Mouse (Mus musculus) stomach, embryonic 15.5 days (tissue): Measurements from ENCODE around the gene Wbp1l. TPM values are rescaled to one million over a fixed set of nuclear protein-coding genes. Genes with fewer than 3 reads are reported as not detected.
A peak's percentile ranks its signal among the peaks of the same experiment; 100 is the strongest.

Experiments used
- ATAC-seq: fragments of 200-750 bp; cut with Nextera tagmentation; 2 replicates; pipeline ENCODE4 v1.8.0; 2017; ENCODE audit warnings: low read depth, moderate number of reproducible peaks, moderate TSS enrichment; ENCODE audit not compliant: insufficient read depth, low FRiP score
- H3K27ac ChIP-seq: fragments of 300-500 bp; sonication (generic); 2 replicates; pipeline ENCODE4 v1.5.1; 2015; ENCODE audit warnings: mild to moderate bottlenecking, inconsistent platforms
- H3K27me3 ChIP-seq: fragments of 300-500 bp; sonication (generic); replicated peaks from 2 replicates; pipeline ENCODE4 v1.6.1; 2015; ENCODE audit warnings: inconsistent platforms
- H3K36me3 ChIP-seq: fragments of 300-500 bp; sonication (generic); 2 replicates; pipeline ENCODE4 v1.6.1; 2015; ENCODE audit warnings: inconsistent platforms
- H3K4me1 ChIP-seq: fragments of 300-500 bp; sonication (generic); 2 replicates; pipeline ENCODE4 v1.6.1; 2015; ENCODE audit warnings: inconsistent platforms
- H3K4me2 ChIP-seq: fragments of 300-500 bp; sonication (generic); 2 replicates; pipeline ENCODE4 v1.6.1; 2015; ENCODE audit warnings: mild to moderate bottlenecking, inconsistent platforms
- H3K4me3 ChIP-seq: fragments of 300-500 bp; sonication (generic); replicated peaks from 2 replicates; pipeline ENCODE4 v1.5.1; 2015; ENCODE audit warnings: inconsistent platforms
- H3K9ac ChIP-seq: fragments of 300-500 bp; sonication (generic); 2 replicates; pipeline ENCODE4 v1.6.1; 2015; ENCODE audit warnings: inconsistent platforms
- H3K9me3 ChIP-seq: fragments of 300-500 bp; sonication (generic); 2 replicates; pipeline ENCODE4 v1.6.1; 2016; ENCODE audit warnings: inconsistent platforms
- WGBS: fragments of 180-500 bp; shearing (Covaris S2); methylation state at CpG from one replicate; pipeline ENCODE4 v1.1.7; 2015; 5-methylcytosine and 5-hydroxymethylcytosine counted together
- polyA plus RNA-seq: library from polyadenylated mRNA; unstranded; fragments of >200 nt; fragmentation: Nextera tagmentation; extraction: Ambion mirVana; gene quantifications from 2 replicates; pipeline ENCODE4 v1.2.1, GENCODE M21; 2015

Gene Wbp1l
- polyA plus RNA-seq, 1 experiment from 2014 or later, result 40.4 TPM

GRCm38 (mm10) chr19:46600371-46600770, 1.5 kb downstream of the Wbp1l start:
- H3K4me2 ChIP-seq, result peak overlapping the region; percentile 69
- no peaks in the 10 kb centered on the region for H3K27me3 ChIP-seq
- no peak overlapping the region for H3K9ac ChIP-seq
- H3K4me1 ChIP-seq, result peaks cover 7% of the 10 kb centered on the region; the same call in 1 of the 2 replicates
- 64% methylated on average over 4 of the region's 4 CpGs for WGBS
- ATAC-seq, result no peak
- no peaks in the 10 kb centered on the region for H3K9me3 ChIP-seq
- H3K36me3 ChIP-seq, result no peaks in the 10 kb centered on the region; the same call in 1 of the 2 replicates
- H3K4me3 ChIP-seq, result peak overlapping the region; percentile 97
- H3K27ac ChIP-seq, result no peak overlapping the region

GRCm38 (mm10) chr19:46601491-46601890, 2.6 kb downstream of the Wbp1l start:
- H3K9me3 ChIP-seq, result no peaks in the 10 kb centered on the region
- no peak overlapping the region for H3K4me2 ChIP-seq
- no peak overlapping the region for H3K9ac ChIP-seq
- no peak for ATAC-seq
- H3K4me3 ChIP-seq, result 0 out of 2 replicates have a peak overlapping the region, but pooled peaks have one; percentile 2
- no peaks in the 10 kb centered on the region for H3K27me3 ChIP-seq
- peaks cover 7% of the 10 kb centered on the region; the same call in 1 of the 2 replicates for H3K4me1 ChIP-seq
- H3K27ac ChIP-seq, result no peak overlapping the region
- WGBS, result 70% methylated on average over 14 of the region's 14 CpGs
- no peaks in the 10 kb centered on the region; the same call in 1 of the 2 replicates for H3K36me3 ChIP-seq

GRCm38 (mm10) chr19:46602406-46602805, 3.5 kb downstream of the Wbp1l start:
- no peak overlapping the region for H3K9ac ChIP-seq
- no peaks in the 10 kb centered on the region for H3K9me3 ChIP-seq
- ATAC-seq, result no peak
- H3K36me3 ChIP-seq, result peaks cover 9% of the 10 kb centered on the region; the same call in 1 of the 2 replicates
- H3K27ac ChIP-seq, result no peak overlapping the region
- H3K4me2 ChIP-seq, result no peak overlapping the region
- H3K4me3 ChIP-seq, result no peak overlapping the region
- H3K4me1 ChIP-seq, result peaks cover 7% of the 10 kb centered on the region; the same call in 1 of the 2 replicates
- no peaks in the 10 kb centered on the region for H3K27me3 ChIP-seq
- 80% methylated on average over 4 of the region's 4 CpGs for WGBS

- Histone ChIP-seq H3K4me3 (no peak overlapping the region), H3K4me2 (no peak overlapping the region), H3K27me3 (no peaks in the 10 kb centered on the region), H3K4me1 (peaks cover 4% of the 10 kb centered on the region; the same call in 1 of the 2 replicates), H3K36me3 (peaks cover 9% of the 10 kb centered on the region; the same call in 1 of the 2 replicates), H3K9ac (no peak overlapping the region), H3K9me3 (no peaks in the 10 kb centered on the region), H3K27ac (no peak overlapping the region)
- WGBS, result 91% methylated on average over 13 of the region's 13 CpGs
- no peak for ATAC-seq
Observed at GRCm38 (mm10) chr19:46606718-46607117, 7.8 kb downstream of the Wbp1l start.

GRCm38 (mm10) chr19:46607424-46607823, 8.5 kb downstream of the Wbp1l start:
- no peak overlapping the region for H3K4me3 ChIP-seq
- H3K27me3 ChIP-seq, result no peaks in the 10 kb centered on the region
- ATAC-seq, result no peak
- H3K4me1 ChIP-seq, result peaks cover 8% of the 10 kb centered on the region
- H3K36me3 ChIP-seq, result peaks cover 9% of the 10 kb centered on the region; the same call in 1 of the 2 replicates
- no peaks in the 10 kb centered on the region for H3K9me3 ChIP-seq
- H3K9ac ChIP-seq, result no peak overlapping the region
- 45% methylated on average over 7 of the region's 7 CpGs for WGBS
- H3K27ac ChIP-seq, result no peak overlapping the region
- no peak overlapping the region for H3K4me2 ChIP-seq

GRCm38 (mm10) chr19:46608158-46608557, 9.3 kb downstream of the Wbp1l start:
- Histone ChIP-seq H3K27ac (no peak overlapping the region), H3K9me3 (no peaks in the 10 kb centered on the region), H3K27me3 (no peaks in the 10 kb centered on the region), H3K36me3 (peaks cover 9% of the 10 kb centered on the region; the same call in 1 of the 2 replicates), H3K9ac (no peak overlapping the region), H3K4me2 (no peak overlapping the region), H3K4me1 (peaks cover 8% of the 10 kb centered on the region), H3K4me3 (no peak overlapping the region)
- ATAC-seq, result no peak
- WGBS, result 96% methylated on average over 7 of the region's 7 CpGs

GRCm38 (mm10) chr19:46616378-46616777, 17.5 kb downstream of the Wbp1l start:
- Histone ChIP-seq H3K4me2 (no peak overlapping the region), H3K36me3 (no peaks in the 10 kb centered on the region), H3K9ac (no peak overlapping the region), H3K4me3 (no peak overlapping the region), H3K27me3 (no peaks in the 10 kb centered on the region), H3K27ac (no peak overlapping the region), H3K4me1 (peaks cover 32% of the 10 kb centered on the region), H3K9me3 (no peaks in the 10 kb centered on the region)
- WGBS, result 64% methylated on average over 11 of the region's 11 CpGs
- ATAC-seq, result no peak

- H3K9ac ChIP-seq, result no peak overlapping the region
- H3K27ac ChIP-seq, result no peak overlapping the region
- no peaks in the 10 kb centered on the region for H3K27me3 ChIP-seq
- H3K4me1 ChIP-seq, result peaks cover 36% of the 10 kb centered on the region
- no peak overlapping the region for H3K4me2 ChIP-seq
- no peak overlapping the region for H3K4me3 ChIP-seq
- 76% methylated on average over 8 of the region's 8 CpGs for WGBS
- H3K36me3 ChIP-seq, result no peaks in the 10 kb centered on the region
- ATAC-seq, result no peak
- no peaks in the 10 kb centered on the region for H3K9me3 ChIP-seq
Observed at GRCm38 (mm10) chr19:46617361-46617760, 18.5 kb downstream of the Wbp1l start.

- WGBS, result 49% methylated on average over 9 of the region's 9 CpGs
- H3K4me1 ChIP-seq, result peaks cover 43% of the 10 kb centered on the region
Observed at GRCm38 (mm10) chr19:46618322-46618721, 19.4 kb downstream of the Wbp1l start.

GRCm38 (mm10) chr19:46619001-46619400, 20.1 kb downstream of the Wbp1l start:
- H3K36me3 ChIP-seq, result no peaks in the 10 kb centered on the region
- ATAC-seq, result no peak
- no peak overlapping the region for H3K9ac ChIP-seq
- H3K9me3 ChIP-seq, result no peaks in the 10 kb centered on the region
- H3K4me1 ChIP-seq, result peaks cover 50% of the 10 kb centered on the region
- H3K4me2 ChIP-seq, result 0 out of 2 replicates have a peak overlapping the region, but pooled peaks have one; percentile 2
- 51% methylated on average over 19 of the region's 19 CpGs for WGBS
- no peaks in the 10 kb centered on the region for H3K27me3 ChIP-seq
- H3K4me3 ChIP-seq, result no peak overlapping the region
- H3K27ac ChIP-seq, result peak overlapping the region; percentile 31

More at GRCm38 (mm10) chr19:46618322-46618721, 19.4 kb downstream of the Wbp1l start:
- ATAC-seq, result no peak
- H3K36me3 ChIP-seq, result no peaks in the 10 kb centered on the region
- H3K9me3 ChIP-seq, result no peaks in the 10 kb centered on the region
- H3K27ac ChIP-seq, result peak overlapping the region; percentile 35
- no peak overlapping the region for H3K4me2 ChIP-seq
- H3K9ac ChIP-seq, result no peak overlapping the region
- H3K27me3 ChIP-seq, result no peaks in the 10 kb centered on the region
- H3K4me3 ChIP-seq, result no peak overlapping the region

- peaks cover 55% of the 10 kb centered on the region for H3K4me1 ChIP-seq
- H3K4me3 ChIP-seq, result no peak overlapping the region
- peak overlapping the region; percentile 31; the same call in 1 of the 2 replicates for H3K27ac ChIP-seq
- no peak overlapping the region for H3K9ac ChIP-seq
- 88% methylated on average over 6 of the region's 6 CpGs for WGBS
- no peaks in the 10 kb centered on the region for H3K36me3 ChIP-seq
- no peak for ATAC-seq
- no peak overlapping the region for H3K4me2 ChIP-seq
- H3K9me3 ChIP-seq, result no peaks in the 10 kb centered on the region
- no peaks in the 10 kb centered on the region for H3K27me3 ChIP-seq
Observed at GRCm38 (mm10) chr19:46619518-46619917, 20.6 kb downstream of the Wbp1l start.

GRCm38 (mm10) chr19:46620016-46620808, 21.3 kb downstream of the Wbp1l start:
- WGBS, result 63% methylated on average over 14 of the region's 14 CpGs
- Histone ChIP-seq H3K4me1 (peaks cover 60% of the 10 kb centered on the region), H3K27ac (no peak overlapping the region; the same call in 1 of the 2 replicates), H3K9ac (no peak overlapping the region), H3K4me3 (no peak overlapping the region), H3K4me2 (no peak overlapping the region), H3K27me3 (no peaks in the 10 kb centered on the region), H3K36me3 (no peaks in the 10 kb centered on the region), H3K9me3 (no peaks in the 10 kb centered on the region)
- no peak for ATAC-seq
